Mouse (Mus musculus) cerebellum, postnatal 25 days (tissue): ENCODE results near the gene Klf12.

Experiments used
- DNase-seq, 2 experiments: peaks; one replicate each; pipeline ENCODE4 v3.0.0; 2021; ENCODE audit warnings: mixed read lengths in 2 of 2

Gene Klf12

DNA sequence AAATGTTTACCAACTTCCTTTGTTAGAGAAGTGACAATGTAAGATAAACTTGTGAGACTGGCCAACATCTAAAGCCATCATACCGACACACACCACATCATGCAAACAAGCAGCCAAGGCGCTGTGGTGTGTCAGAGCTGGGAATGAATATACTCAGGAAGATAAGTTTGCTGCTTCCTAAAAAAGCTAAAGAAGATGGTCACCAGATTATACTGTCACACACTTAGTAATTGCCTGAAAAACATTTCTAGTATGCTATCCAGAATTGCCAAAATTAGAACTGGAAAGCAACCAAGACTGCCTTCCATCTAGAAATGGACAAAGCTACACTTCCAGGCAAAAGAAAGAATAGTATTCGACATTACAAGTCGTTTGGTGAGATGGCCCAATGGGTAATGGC lies 163.4 kb downstream of the Klf12 start:
- no peak for DNase-seq

DNA sequence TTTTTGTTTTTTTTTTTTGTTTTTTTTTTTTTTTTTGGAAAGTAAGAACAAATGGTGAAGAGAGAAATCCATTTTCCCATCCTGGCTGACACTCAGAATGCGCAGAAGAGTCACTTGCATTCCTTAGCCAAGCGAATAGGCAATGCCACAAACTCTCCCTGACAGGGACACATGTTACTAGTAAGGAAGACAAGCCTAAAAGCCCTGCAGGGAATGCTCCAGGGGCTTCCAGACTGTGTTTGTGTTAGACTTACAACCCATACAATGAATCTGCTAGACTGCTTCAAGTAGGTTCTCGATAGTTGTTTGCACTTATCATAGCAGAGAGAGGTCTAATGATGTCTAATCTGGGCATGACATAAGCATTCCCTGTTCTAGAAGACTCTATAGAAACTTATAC lies 164.6 kb downstream of the Klf12 start:
- DNase-seq = no peak

GRCm38 (mm10) chr14:100113419-100113818 lies 171.1 kb downstream of the Klf12 start:
- no peak for DNase-seq

DNA sequence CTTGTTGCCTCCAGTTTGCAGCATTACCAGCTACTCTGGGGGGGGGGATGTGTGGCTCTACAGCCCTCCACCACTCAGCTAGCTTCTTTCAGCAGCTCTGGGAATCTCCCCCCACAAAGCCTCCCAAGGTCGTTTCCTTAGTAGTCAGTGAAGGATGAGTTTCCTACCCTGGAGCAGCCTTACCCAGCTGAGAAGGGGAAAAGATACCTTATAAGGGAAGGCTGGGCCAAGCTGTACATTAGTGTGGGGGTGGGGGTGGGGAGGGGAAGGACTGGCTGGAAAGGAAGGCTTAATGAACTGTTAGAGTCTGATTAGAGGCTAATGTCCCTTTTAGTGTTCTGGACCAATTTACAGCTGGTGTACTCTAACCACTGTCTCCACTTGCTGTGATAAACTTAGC lies 172.7 kb downstream of the Klf12 start:
- DNase-seq = no peak

DNA sequence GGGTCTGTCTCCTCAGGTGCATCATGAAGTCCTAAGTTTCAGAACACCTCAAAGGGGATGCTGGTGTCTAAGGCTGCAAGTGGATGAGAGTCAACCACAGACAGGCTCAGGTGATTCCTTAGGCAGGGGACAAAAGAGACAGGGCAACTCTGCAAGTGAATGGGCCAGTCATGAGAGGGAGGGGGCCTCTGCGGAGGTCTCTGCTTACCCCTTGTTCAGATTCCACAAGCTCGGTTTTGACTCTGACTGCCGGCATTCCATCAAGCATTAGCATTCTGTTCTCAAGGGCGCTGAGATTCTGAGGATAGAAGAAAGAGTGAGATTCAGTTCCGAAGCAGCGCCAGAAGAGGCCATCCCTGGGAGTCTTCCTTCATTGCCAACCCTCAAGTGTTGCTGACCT lies 174.9 kb downstream of the Klf12 start:
- DNase-seq = peak in 1 of 2 experiments; percentile 12

GRCm38 (mm10) chr14:100105570-100105969 lies 178.9 kb downstream of the Klf12 start:
- no peak for DNase-seq

GRCm38 (mm10) chr14:100104818-100105217 lies 179.7 kb downstream of the Klf12 start:
- no peak for DNase-seq

- no peak for DNase-seq
Observed at GRCm38 (mm10) chr14:100103818-100104217, 180.7 kb downstream of the Klf12 start.

DNA sequence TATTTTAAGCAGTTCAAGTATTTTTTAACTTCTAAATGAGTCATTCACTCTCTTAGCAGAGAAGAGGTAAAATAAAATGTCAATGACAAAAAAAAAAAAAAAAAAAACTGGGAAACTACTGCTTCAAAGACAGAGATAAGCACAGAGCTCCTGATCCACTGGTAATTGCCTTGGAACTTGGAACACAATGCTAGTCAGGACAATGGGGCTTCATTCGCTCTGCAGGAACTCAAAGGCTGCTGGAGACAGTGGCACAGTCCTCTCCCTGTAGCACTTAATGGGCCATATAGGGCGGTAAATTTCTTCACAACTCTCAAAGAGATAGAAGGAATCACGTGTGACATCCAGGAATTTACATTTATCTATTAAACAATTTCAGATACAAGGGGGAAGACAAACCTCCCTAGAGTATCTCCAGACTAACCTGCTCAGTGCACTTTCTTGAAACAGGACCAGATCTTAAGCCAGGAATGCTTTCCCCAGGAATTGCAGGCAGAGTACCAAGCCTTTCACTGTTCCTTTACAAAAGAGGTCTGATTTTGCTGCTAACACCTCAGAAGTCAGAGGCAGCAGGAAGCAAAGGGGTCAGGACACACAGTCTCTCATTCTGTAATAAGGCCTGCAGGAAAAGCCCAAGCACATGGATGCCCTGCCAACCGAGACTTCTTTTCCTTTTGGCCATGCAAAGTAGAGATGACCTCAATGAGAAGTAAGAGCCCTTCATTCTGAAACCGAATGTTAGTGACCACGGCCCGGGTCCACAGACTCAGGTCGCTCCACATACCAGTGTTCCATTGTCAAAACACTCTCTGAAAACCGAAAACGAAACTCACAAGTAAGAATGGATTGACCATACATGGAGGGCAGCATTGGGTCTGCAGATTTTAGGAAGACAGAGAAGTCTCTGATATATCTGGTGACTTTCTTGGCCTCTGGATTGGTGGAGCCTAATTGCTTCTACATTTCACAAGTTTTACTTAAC lies 187.0 kb downstream of the Klf12 start:
- no peak for DNase-seq

DNA sequence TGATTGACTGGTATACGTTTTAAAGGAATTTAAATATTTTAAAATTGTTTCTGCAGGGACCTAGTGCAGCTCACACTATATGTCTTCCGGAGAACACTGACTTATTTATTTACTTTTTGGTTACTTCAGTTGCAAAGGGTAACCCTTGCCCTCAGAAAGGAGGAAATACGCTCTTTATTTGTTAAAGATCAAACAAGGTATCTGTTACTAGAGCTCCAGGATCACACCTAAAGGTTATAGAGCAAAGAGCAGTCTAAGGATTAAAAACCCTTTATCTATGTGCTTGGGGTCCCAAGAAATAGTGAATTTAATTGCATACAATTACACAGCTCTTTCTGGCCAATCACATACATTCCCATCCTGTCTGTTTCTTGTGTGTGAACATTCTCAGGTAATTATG lies 188.7 kb downstream of the Klf12 start:
- DNase-seq = no peak

GRCm38 (mm10) chr14:100090517-100090916 lies 194.0 kb downstream of the Klf12 start:
- DNase-seq = no peak

- no peak for DNase-seq
Observed at GRCm38 (mm10) chr14:100079620-100080019, 204.9 kb downstream of the Klf12 start.

DNA sequence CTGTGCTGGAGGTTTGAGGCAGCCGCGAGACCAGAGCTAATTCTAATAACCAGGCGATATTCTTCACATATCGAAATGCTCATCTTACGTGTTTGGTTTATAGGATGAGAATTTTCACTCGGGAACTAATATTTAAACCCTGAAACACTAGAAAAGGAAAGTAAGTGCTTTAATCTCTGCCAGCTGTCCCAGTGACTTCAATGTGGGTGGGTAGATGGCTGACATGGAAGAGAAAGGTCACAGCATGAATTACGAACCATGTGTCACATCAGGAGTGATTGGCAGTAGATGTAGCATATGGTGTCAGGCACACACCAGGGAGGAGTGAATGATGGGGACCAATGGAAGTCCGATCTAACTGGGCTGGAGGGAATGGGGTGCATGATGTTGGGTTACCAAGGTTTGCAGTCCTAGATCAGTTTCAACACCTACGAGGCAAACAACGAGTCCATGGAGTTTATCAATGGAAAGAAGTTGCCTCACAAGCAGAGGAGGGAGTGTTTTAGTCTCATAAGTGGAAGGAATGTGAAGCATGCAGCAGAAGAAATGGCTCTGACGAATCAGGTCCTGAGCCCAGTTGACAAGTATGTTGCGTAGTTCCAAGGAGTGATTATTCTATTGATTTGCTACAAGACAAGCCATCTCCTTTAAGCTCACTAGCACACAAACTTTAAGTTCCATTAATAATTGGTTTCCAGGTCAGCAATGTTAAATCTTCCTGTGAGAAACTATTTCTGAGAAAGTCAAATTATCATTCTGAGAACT lies 211.9 kb downstream of the Klf12 start:
- DNase-seq = no peak

DNA sequence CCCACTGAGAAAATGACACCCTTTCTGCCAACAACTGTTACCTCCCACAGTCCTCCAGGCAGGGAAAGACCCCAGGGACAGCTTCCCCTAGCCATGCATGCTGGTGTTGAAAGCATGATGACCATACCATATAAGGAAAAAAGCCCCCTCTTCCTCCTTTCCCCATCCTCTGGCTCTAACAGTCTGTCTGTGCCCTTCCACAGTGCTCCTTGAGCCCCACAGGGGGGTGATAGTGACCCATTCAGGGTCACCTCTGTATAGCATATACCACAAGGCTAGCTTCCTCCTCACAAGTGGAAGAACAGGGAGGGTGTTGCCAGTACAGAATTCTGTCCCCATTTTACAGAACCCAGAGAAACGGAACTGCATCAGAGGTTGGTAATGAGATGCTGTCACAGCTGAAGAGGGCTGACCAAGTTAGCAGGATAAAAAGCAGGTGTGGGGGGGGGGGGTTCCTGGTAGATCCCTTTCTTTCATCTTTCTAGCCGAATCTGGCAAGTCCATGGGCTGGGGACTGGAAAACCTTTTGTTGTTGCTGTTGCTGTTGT lies 214.9 kb downstream of the Klf12 start:
- DNase-seq = no peak

DNA sequence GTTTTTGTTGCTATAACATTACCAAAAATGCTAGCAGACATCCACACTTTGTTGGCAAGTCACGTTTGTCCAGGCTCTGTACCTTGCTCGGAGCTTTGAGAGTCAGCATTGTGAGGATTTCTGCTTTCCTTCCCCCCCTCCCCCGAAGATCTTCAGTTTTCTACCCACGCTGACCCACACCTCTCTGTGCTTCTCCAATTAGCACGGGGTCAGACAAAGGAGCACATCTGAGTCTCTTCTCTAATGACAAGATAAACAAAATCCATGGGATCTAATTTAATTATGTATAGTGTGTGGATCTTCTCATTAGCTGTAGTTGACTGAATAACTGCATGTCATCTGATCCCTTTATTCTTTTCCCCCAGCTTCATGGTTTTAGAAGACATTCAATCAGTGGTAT lies 215.8 kb downstream of the Klf12 start:
- no peak for DNase-seq

GRCm38 (mm10) chr14:100062516-100062915 lies 222.0 kb downstream of the Klf12 start:
- no peak for DNase-seq

DNA sequence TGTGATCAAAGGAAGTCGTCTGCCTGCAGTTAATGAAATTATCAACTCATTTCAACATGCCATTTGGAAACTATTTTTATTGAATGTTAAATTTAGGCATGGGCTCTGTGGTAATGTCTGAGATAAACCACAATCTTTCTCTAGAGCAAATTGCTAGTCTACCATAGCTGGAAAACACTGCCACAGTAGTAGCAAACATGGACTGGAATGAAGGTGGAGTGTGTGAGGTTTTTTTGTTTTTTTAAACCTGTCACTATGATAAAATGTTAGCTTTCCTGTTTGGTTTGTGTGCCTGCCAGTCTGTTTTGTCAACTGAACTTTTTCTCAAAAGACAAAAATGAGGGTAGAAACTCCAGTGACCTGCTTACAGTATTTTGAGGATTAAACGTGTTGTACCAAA lies 230.3 kb downstream of the Klf12 start:
- no peak for DNase-seq

DNA sequence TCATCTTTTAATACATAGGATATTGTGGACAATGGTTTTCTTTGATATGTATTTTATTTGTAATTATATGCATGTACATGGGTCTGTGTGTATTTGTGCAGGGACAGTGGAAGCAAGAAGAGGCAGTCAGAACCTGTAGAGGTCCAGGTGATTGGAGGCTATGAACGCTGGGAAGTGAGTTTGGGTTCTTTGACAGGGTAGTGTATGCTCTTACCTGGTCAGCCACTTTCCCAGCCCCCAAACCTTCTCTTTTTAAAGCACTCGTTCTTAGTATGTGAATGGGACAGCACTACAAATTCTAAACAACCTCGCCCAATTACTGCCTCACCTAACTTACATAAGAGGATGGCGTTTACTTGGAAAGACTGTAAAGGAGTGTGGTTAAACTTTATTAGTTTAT lies 231.0 kb downstream of the Klf12 start:
- no peak for DNase-seq

DNA sequence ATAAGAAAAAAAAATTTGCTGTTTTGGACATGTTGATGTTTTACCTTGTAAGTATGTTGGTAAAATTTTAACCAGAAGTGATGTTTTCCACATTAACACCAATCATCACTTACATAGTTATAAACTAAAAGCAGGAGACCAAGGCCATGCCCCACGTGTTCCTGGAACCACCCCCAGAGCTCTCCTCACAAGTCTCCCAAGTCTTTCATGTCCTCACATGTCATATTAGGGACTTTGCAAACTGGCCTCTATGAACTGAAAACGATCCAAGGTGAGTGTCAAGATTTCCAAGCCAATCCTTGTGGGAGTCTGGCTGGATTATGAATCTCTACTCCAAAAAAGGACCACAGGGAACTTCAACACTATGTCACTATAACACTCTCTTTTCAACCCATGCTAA lies 231.6 kb downstream of the Klf12 start:
- no peak for DNase-seq

- no peak for DNase-seq
Observed at GRCm38 (mm10) chr14:100045431-100045830, 239.0 kb downstream of the Klf12 start.

GRCm38 (mm10) chr14:100041823-100042222 lies 242.7 kb downstream of the Klf12 start:
- DNase-seq = no peak

GRCm38 (mm10) chr14:100026671-100027070 lies 257.8 kb downstream of the Klf12 start:
- no peak for DNase-seq

DNA sequence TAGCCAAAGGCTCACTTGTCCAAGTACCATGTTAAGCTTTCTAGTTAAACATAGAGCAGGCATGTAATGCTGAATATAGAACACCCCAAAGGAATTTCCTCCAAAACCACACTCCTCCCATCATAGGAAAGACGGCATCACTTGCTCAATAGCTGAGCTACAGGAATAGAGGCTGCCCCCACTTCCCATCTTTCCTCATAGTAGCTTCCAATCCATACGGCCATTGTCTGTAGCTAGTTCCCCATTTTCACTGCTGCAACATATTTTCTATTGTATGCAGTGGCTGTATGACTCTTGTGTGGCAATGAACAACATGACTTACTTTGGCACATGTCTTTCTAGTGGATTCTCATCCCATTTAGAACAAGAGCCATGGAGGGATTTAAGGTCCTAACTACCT lies 267.3 kb downstream of the Klf12 start:
- no peak for DNase-seq

GRCm38 (mm10) chr14:100010525-100010924 lies 274.0 kb downstream of the Klf12 start:
- DNase-seq = no peak
